Mouse (Mus musculus) midbrain, embryonic 10.5 days (tissue): ENCODE measurements around the gene Aif1. TPM values are rescaled to one million over a fixed set of nuclear protein-coding genes. Genes with fewer than 3 reads are reported as not detected.

Experiments
- DNase-seq: peaks from one replicate; pipeline ENCODE4 v3.0.0-alpha.2; 2017; ENCODE audit warnings: low spot score
- H3K27ac ChIP-seq: fragments of 300-500 bp; sonication (generic); replicated peaks from 2 replicates; pipeline ENCODE4 v1.5.1; 2016; ENCODE audit warnings: mild to moderate bottlenecking
- H3K27me3 ChIP-seq: fragments of 300-500 bp; sonication (generic); 2 replicates; pipeline ENCODE4 v1.6.1; 2016; ENCODE audit warnings: low read depth, mild to moderate bottlenecking; ENCODE audit not compliant: poor library complexity, severe bottlenecking
- H3K36me3 ChIP-seq: fragments of 300-500 bp; sonication (generic); 2 replicates; pipeline ENCODE4 v1.6.1; 2016; ENCODE audit warnings: mild to moderate bottlenecking, moderate library complexity
- H3K4me1 ChIP-seq: fragments of 300-500 bp; sonication (generic); 2 replicates; pipeline ENCODE4 v1.6.1; 2016
- H3K4me3 ChIP-seq: fragments of 300-500 bp; sonication (generic); 2 replicates; pipeline ENCODE4 v1.5.1; 2016; ENCODE audit warnings: mild to moderate bottlenecking, moderate library complexity
- H3K9me3 ChIP-seq: fragments of 300-500 bp; sonication (generic); replicated peaks from 2 replicates; pipeline ENCODE4 v1.6.1; 2016; ENCODE audit warnings: mild to moderate bottlenecking
- WGBS: fragments of 180-500 bp; shearing (Covaris S2); methylation state at CpG from one replicate; pipeline ENCODE4 v1.1.7; 2016; 5-methylcytosine and 5-hydroxymethylcytosine counted together
- polyA plus RNA-seq: library from polyadenylated mRNA; unstranded; fragments of >200 nt; fragmentation: Nextera tagmentation; extraction: Ambion mirVana; gene quantifications from 2 replicates; pipeline ENCODE4 v1.2.1, GENCODE M21; 2016

Gene Aif1
- polyA plus RNA-seq, 1 experiment from 2014 or later = 4.0 TPM

- DNase-seq = no peak
- Histone ChIP-seq H3K4me3 (no peak within 1 kb of the TSS), H3K27me3 (peaks cover 55% of the 10 kb centered on the region), H3K4me1 (peaks cover 17% of the 10 kb centered on the region), H3K9me3 (no peaks in the 10 kb centered on the region), H3K36me3 (no peaks in the 10 kb centered on the region), H3K27ac (no peak within 1 kb of the TSS)
- WGBS = 32% methylated on average over 20 of the region's 20 CpGs
Measured at GRCm38 (mm10) chr17:35204494-35205379, 28.9 kb upstream of the Aif1 start, which contains the start of gene Lta. TSS of gene Lta (minus strand) at chr17:35205351.

- Histone ChIP-seq H3K27ac (no peak overlapping the region), H3K4me1 (peaks cover 12% of the 10 kb centered on the region; the same call in 1 of the 2 replicates), H3K4me3 (no peak overlapping the region), H3K36me3 (no peaks in the 10 kb centered on the region), H3K9me3 (no peaks in the 10 kb centered on the region), H3K27me3 (peaks cover 67% of the 10 kb centered on the region)
- DNase-seq = no peak
- WGBS = 83% methylated on average over 4 of the region's 4 CpGs
Measured at GRCm38 (mm10) chr17:35202442-35202841, 26.6 kb upstream of the Aif1 start.

- no peaks in the 10 kb centered on the region for H3K9me3 ChIP-seq
- no peak within 1 kb of the TSS for H3K4me3 ChIP-seq
- peaks cover 12% of the 10 kb centered on the region; the same call in 1 of the 2 replicates for H3K4me1 ChIP-seq
- whole genome bisulfite sequencing = 55% methylated on average over 13 of the region's 13 CpGs
- no peak within 1 kb of the TSS for H3K27ac ChIP-seq
- H3K36me3 ChIP-seq = no peaks in the 10 kb centered on the region
- DNase-seq = no peak
- peaks cover 74% of the 10 kb centered on the region for H3K27me3 ChIP-seq
Measured at GRCm38 (mm10) chr17:35201787-35202186, 25.9 kb upstream of the Aif1 start, which contains the start of gene Tnf. TSS of gene Tnf (minus strand) at chr17:35202007.

- Histone ChIP-seq H3K4me3 (no peak overlapping the region), H3K4me1 (peaks cover 15% of the 10 kb centered on the region), H3K27me3 (peaks cover 80% of the 10 kb centered on the region), H3K9me3 (no peaks in the 10 kb centered on the region), H3K36me3 (no peaks in the 10 kb centered on the region), H3K27ac (no peak overlapping the region)
- WGBS = 76% methylated on average over 11 of the region's 11 CpGs
- no peak for DNase-seq
Measured at GRCm38 (mm10) chr17:35201128-35201527, 25.3 kb upstream of the Aif1 start.

- no peak for DNase-seq
- no peak overlapping the region for H3K4me3 ChIP-seq
- peaks cover 22% of the 10 kb centered on the region for H3K4me1 ChIP-seq
- H3K36me3 ChIP-seq = no peaks in the 10 kb centered on the region
- H3K27me3 ChIP-seq = peaks cover 86% of the 10 kb centered on the region
- 84% methylated on average over 11 of the region's 11 CpGs for WGBS
- no peak overlapping the region for H3K27ac ChIP-seq
- no peaks in the 10 kb centered on the region for H3K9me3 ChIP-seq
Measured at GRCm38 (mm10) chr17:35200398-35200797, 24.5 kb upstream of the Aif1 start.

GRCm38 (mm10) chr17:35198946-35199345 lies 23.1 kb upstream of the Aif1 start:
- 34% methylated on average over 8 of the region's 8 CpGs for WGBS
- DNase-seq = no peak
- Histone ChIP-seq H3K36me3 (no peaks in the 10 kb centered on the region), H3K4me3 (no peak overlapping the region), H3K27me3 (peaks cover 86% of the 10 kb centered on the region), H3K27ac (no peak overlapping the region), H3K9me3 (no peaks in the 10 kb centered on the region), H3K4me1 (peaks cover 36% of the 10 kb centered on the region)

- no peak overlapping the region for H3K4me3 ChIP-seq
- WGBS = 64% methylated on average over 7 of the region's 7 CpGs
- H3K27me3 ChIP-seq = peaks cover 86% of the 10 kb centered on the region
- H3K36me3 ChIP-seq = no peaks in the 10 kb centered on the region
- DNase-seq = no peak
- H3K27ac ChIP-seq = no peak overlapping the region
- H3K4me1 ChIP-seq = peaks cover 36% of the 10 kb centered on the region
- H3K9me3 ChIP-seq = no peaks in the 10 kb centered on the region
Measured at GRCm38 (mm10) chr17:35198029-35198428, 22.2 kb upstream of the Aif1 start.

GRCm38 (mm10) chr17:35197126-35197525 lies 21.3 kb upstream of the Aif1 start:
- Histone ChIP-seq H3K4me3 (no peak overlapping the region), H3K4me1 (peaks cover 36% of the 10 kb centered on the region), H3K9me3 (no peaks in the 10 kb centered on the region), H3K27ac (no peak overlapping the region), H3K27me3 (peaks cover 79% of the 10 kb centered on the region), H3K36me3 (no peaks in the 10 kb centered on the region)
- DNase-seq = no peak
- 36% methylated on average over 6 of the region's 6 CpGs for WGBS

- Histone ChIP-seq H3K27ac (no peak overlapping the region), H3K27me3 (peaks cover 71% of the 10 kb centered on the region), H3K36me3 (no peaks in the 10 kb centered on the region), H3K9me3 (no peaks in the 10 kb centered on the region), H3K4me1 (peaks cover 29% of the 10 kb centered on the region), H3K4me3 (peak overlapping the region; percentile 59)
- no peak for DNase-seq
- 34% methylated on average over 9 of the region's 9 CpGs for WGBS
Measured at GRCm38 (mm10) chr17:35196321-35196641, 20.4 kb upstream of the Aif1 start.

- H3K36me3 ChIP-seq = no peaks in the 10 kb centered on the region
- DNase-seq = peak; percentile 80
- H3K27me3 ChIP-seq = peaks cover 66% of the 10 kb centered on the region
- peak overlapping the region; percentile 61 for H3K27ac ChIP-seq
- peaks cover 29% of the 10 kb centered on the region for H3K4me1 ChIP-seq
- H3K9me3 ChIP-seq = no peaks in the 10 kb centered on the region
- WGBS = 3% methylated on average over 66 of the region's 66 CpGs
- H3K4me3 ChIP-seq = peak overlapping the region; percentile 59
Measured at GRCm38 (mm10) chr17:35195631-35196320, 19.9 kb upstream of the Aif1 start.

GRCm38 (mm10) chr17:35194844-35195630 lies 19.2 kb upstream of the Aif1 start:
- H3K4me1 ChIP-seq = peaks cover 27% of the 10 kb centered on the region
- DNase-seq = no peak
- H3K4me3 ChIP-seq = peak overlapping the region; percentile 59
- peak overlapping the region; percentile 61 for H3K27ac ChIP-seq
- no peaks in the 10 kb centered on the region for H3K9me3 ChIP-seq
- H3K27me3 ChIP-seq = peaks cover 59% of the 10 kb centered on the region
- no peaks in the 10 kb centered on the region for H3K36me3 ChIP-seq
- 44% methylated on average over 19 of the region's 19 CpGs for WGBS
